Mouse (Mus musculus): ENCODE data around the gene Ubxn2a. TPM values are rescaled to one million over a fixed set of nuclear protein-coding genes. Genes with fewer than 3 reads are reported as not detected.

Gene Ubxn2a
- polyA plus RNA-seq, 1 experiment from 2014 or later = 33.7 TPM

- no peak overlapping the region for H3K4me3 ChIP-seq (replicated peaks)
- no peak for ATAC-seq
- WGBS = 97% methylated on average over 5 of the region's 5 CpGs
- no peak overlapping the region for H3K4me2 ChIP-seq (replicated peaks)
- H3K27me3 ChIP-seq = no peaks in the 10 kb centered on the region
- H3K27ac ChIP-seq = no peak overlapping the region
- 0 out of 2 replicates have a peak, but pooled peaks cover 5% of the 10 kb centered on the region for H3K4me1 ChIP-seq (replicated peaks)
- H3K36me3 ChIP-seq = peaks cover 38% of the 10 kb centered on the region
- no peaks in the 10 kb centered on the region for H3K9me3 ChIP-seq
- H3K9ac ChIP-seq (replicated peaks) = no peak overlapping the region
Measured at GRCm38 (mm10) chr12:4856160-4856559, 51.3 kb downstream of the Ubxn2a start.

- Histone ChIP-seq H3K27me3 (peaks cover 31% of the 10 kb centered on the region), H3K4me3 (replicated peaks) (peak overlapping the region; percentile 60), H3K9ac (replicated peaks) (peak overlapping the region; percentile 63), H3K36me3 (no peaks in the 10 kb centered on the region), H3K27ac (no peak overlapping the region), H3K4me2 (replicated peaks) (peak overlapping the region; percentile 77), H3K9me3 (no peaks in the 10 kb centered on the region), H3K4me1 (replicated peaks) (peaks cover 24% of the 10 kb centered on the region)
- WGBS = under 1% methylated on average over 12 of the region's 12 CpGs
- peak; percentile 18; the same call in 1 of the 2 replicates for ATAC-seq
Measured at GRCm38 (mm10) chr12:4843741-4844140, 63.8 kb downstream of the Ubxn2a start.

GRCm38 (mm10) chr12:4842890-4843597 lies 64.5 kb downstream of the Ubxn2a start, which contains the start of gene Wdcp:
Gene Wdcp, plus strand, starts transcription at chr12:4843303.
- no peak within 1 kb of the TSS; the same call in 1 of the 2 replicates for H3K27ac ChIP-seq
- H3K9ac ChIP-seq (replicated peaks) = peak within 1 kb of the TSS; percentile 63
- WGBS = under 1% methylated on average over 30 of the region's 30 CpGs
- peak; percentile 92 for ATAC-seq
- H3K27me3 ChIP-seq = peaks cover 33% of the 10 kb centered on the region
- H3K4me1 ChIP-seq (replicated peaks) = peaks cover 24% of the 10 kb centered on the region
- H3K4me3 ChIP-seq (replicated peaks) = peak within 1 kb of the TSS; percentile 79
- no peaks in the 10 kb centered on the region for H3K9me3 ChIP-seq
- H3K36me3 ChIP-seq = no peaks in the 10 kb centered on the region
- H3K4me2 ChIP-seq (replicated peaks) = peak within 1 kb of the TSS; percentile 92

- Histone ChIP-seq H3K27me3 (peaks cover 33% of the 10 kb centered on the region), H3K4me1 (replicated peaks) (peaks cover 24% of the 10 kb centered on the region), H3K9ac (replicated peaks) (no peak overlapping the region), H3K4me3 (replicated peaks) (0 out of 2 replicates have a peak overlapping the region, but pooled peaks have one; percentile 79), H3K4me2 (replicated peaks) (0 out of 2 replicates have a peak overlapping the region, but pooled peaks have one; percentile 92), H3K9me3 (no peaks in the 10 kb centered on the region), H3K27ac (no peak overlapping the region), H3K36me3 (no peaks in the 10 kb centered on the region)
- WGBS = 86% methylated on average over 8 of the region's 8 CpGs
- no peak for ATAC-seq
Measured at GRCm38 (mm10) chr12:4842456-4842855, 65.0 kb downstream of the Ubxn2a start.

GRCm38 (mm10) chr12:4841392-4841887 lies 66.1 kb downstream of the Ubxn2a start, which contains the start of gene Fkbp1b:
Gene Fkbp1b, minus strand, starts transcription at chr12:4841591.
- 0% methylated on average over 37 of the region's 37 CpGs for WGBS
- no peaks in the 10 kb centered on the region for H3K36me3 ChIP-seq
- no peaks in the 10 kb centered on the region for H3K9me3 ChIP-seq
- H3K27ac ChIP-seq = no peak within 1 kb of the TSS
- H3K9ac ChIP-seq (replicated peaks) = peak within 1 kb of the TSS; percentile 78
- peak; percentile 71 for ATAC-seq
- H3K27me3 ChIP-seq = peaks cover 33% of the 10 kb centered on the region
- peak within 1 kb of the TSS; percentile 92 for H3K4me2 ChIP-seq (replicated peaks)
- peak within 1 kb of the TSS; percentile 79 for H3K4me3 ChIP-seq (replicated peaks)
- H3K4me1 ChIP-seq (replicated peaks) = peaks cover 24% of the 10 kb centered on the region

GRCm38 (mm10) chr12:4840741-4841140 lies 66.8 kb downstream of the Ubxn2a start:
- Histone ChIP-seq H3K36me3 (no peaks in the 10 kb centered on the region), H3K4me3 (replicated peaks) (peak overlapping the region; percentile 79), H3K4me1 (replicated peaks) (peaks cover 24% of the 10 kb centered on the region), H3K9me3 (no peaks in the 10 kb centered on the region), H3K27me3 (peaks cover 33% of the 10 kb centered on the region), H3K9ac (replicated peaks) (peak overlapping the region; percentile 78), H3K4me2 (replicated peaks) (peak overlapping the region; percentile 92), H3K27ac (no peak overlapping the region)
- 0 out of 2 replicates have a peak, but pooled peaks have one; percentile 9 for ATAC-seq
- WGBS = 1% methylated on average over 11 of the region's 11 CpGs

GRCm38 (mm10) chr12:4840010-4840409 lies 67.5 kb downstream of the Ubxn2a start:
- Histone ChIP-seq H3K4me2 (replicated peaks) (no peak overlapping the region), H3K27me3 (peaks cover 33% of the 10 kb centered on the region), H3K9ac (replicated peaks) (no peak overlapping the region), H3K4me1 (replicated peaks) (peaks cover 24% of the 10 kb centered on the region), H3K9me3 (no peaks in the 10 kb centered on the region), H3K36me3 (no peaks in the 10 kb centered on the region), H3K27ac (no peak overlapping the region), H3K4me3 (replicated peaks) (peak overlapping the region; percentile 79; the same call in 1 of the 2 replicates)
- 58% methylated on average over 6 of the region's 6 CpGs for WGBS
- ATAC-seq = no peak

- peaks cover 26% of the 10 kb centered on the region for H3K27me3 ChIP-seq
- H3K4me2 ChIP-seq (replicated peaks) = no peak overlapping the region
- H3K9me3 ChIP-seq = no peaks in the 10 kb centered on the region
- no peak overlapping the region for H3K4me3 ChIP-seq (replicated peaks)
- H3K36me3 ChIP-seq = peaks cover 11% of the 10 kb centered on the region
- H3K27ac ChIP-seq = no peak overlapping the region
- H3K4me1 ChIP-seq (replicated peaks) = peaks cover 15% of the 10 kb centered on the region
- no peak for ATAC-seq
- 71% methylated on average over 4 of the region's 4 CpGs for WGBS
- H3K9ac ChIP-seq (replicated peaks) = no peak overlapping the region
Measured at GRCm38 (mm10) chr12:4836959-4837358, 70.5 kb downstream of the Ubxn2a start.

Other genes with a start within 250 kb of the Ubxn2a start
- gene Fam228a, start 169.3 kb downstream of the Ubxn2a start, polyA plus RNA-seq (2015; fragmentation: Nextera tagmentation; extraction: Ambion mirVana) = 0.52 and 1.0 TPM in 2 replicates
- 9.1 and 10.2 TPM in 2 replicates for gene Pfn4, start 138.7 kb downstream of the Ubxn2a start, polyA plus RNA-seq (2015; fragmentation: Nextera tagmentation; extraction: Ambion mirVana)
- gene Fam228b, start 138.4 kb downstream of the Ubxn2a start, polyA plus RNA-seq (2015; fragmentation: Nextera tagmentation; extraction: Ambion mirVana) = 4.9 and 5.6 TPM in 2 replicates
- 302 and 303 TPM in 2 replicates for gene Sf3b6, start 90.2 kb downstream of the Ubxn2a start, polyA plus RNA-seq (2015; fragmentation: Nextera tagmentation; extraction: Ambion mirVana)
- 18.3 and 20.7 TPM in 2 replicates for gene Fkbp1b, start 66.1 kb downstream of the Ubxn2a start, polyA plus RNA-seq (2015; fragmentation: Nextera tagmentation; extraction: Ambion mirVana)
- 14.9 and 17.9 TPM in 2 replicates for gene Wdcp, start 64.4 kb downstream of the Ubxn2a start, polyA plus RNA-seq (2015; fragmentation: Nextera tagmentation; extraction: Ambion mirVana)
- gene Mfsd2b, start 33.3 kb downstream of the Ubxn2a start, polyA plus RNA-seq (2015; fragmentation: Nextera tagmentation; extraction: Ambion mirVana) = 1.8 and 2.2 TPM in 2 replicates
- gene Atad2b, start 9.6 kb upstream of the Ubxn2a start, polyA plus RNA-seq (2015; fragmentation: Nextera tagmentation; extraction: Ambion mirVana) = 15.2 and 17.5 TPM in 2 replicates

All from midbrain, embryonic 13.5 days (tissue).